Mouse (Mus musculus): Measurements from ENCODE around the gene Uox. TPM values are rescaled to one million over a fixed set of nuclear protein-coding genes. Genes with fewer than 3 reads are reported as not detected.

Uox gene
- total and polyA plus RNA-seq, 2 experiments: 512 to 1,668 TPM

DNA sequence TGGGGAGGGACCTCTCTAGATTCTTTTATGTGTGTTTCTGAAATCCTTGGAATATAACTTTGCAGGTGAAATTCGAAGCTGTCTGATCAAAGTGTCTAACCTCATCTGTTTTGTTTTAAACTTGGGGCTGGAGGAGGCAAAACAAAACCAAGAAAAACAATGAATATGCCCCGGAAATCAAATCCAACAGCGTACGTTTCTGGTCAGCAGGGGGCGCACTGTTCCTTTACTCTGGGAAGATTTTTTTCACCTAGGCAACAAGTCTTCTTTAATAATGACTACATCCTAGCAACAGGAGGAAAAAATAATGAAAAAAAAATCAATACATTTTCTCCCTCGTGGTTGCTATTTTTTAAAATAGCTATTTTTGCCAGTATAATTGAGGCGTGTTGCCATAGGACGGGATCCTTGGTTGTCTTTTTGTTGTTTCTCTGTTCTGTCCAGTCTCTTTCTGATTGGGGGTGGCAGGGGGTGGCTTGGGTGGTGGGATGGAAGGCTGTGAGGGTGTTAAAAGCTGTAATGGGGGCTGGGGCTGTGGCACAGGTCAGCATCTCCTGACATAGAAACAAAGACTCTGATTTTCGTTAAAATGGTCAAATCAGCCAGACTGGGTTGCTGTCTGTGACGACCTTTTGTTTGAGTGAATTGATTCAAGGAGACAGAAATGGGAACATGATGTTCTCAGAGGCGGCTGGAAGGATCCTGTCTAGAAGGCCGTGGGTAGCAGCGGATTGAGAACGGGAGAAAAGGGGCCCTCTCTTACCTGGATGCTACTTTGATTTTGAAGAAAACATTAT is 5.8 kb upstream of the Uox start:
- 35% methylated on average over 14 of the region's 14 CpGs for WGBS
- no peak overlapping the region for H3K9ac ChIP-seq (ENCODE audit: low read depth, low read length)
- H3K36me3 ChIP-seq (ENCODE audit: control insufficient read depth, insufficient read depth, low read length): no peaks in the 10 kb centered on the region
- H3K27ac ChIP-seq (replicated peaks; ENCODE audit: insufficient read depth, low read depth, low read length): no peak overlapping the region
- no peaks in the 10 kb centered on the region for H3K27me3 ChIP-seq (ENCODE audit: control insufficient read depth, insufficient read depth, low read length)
- H3K4me1 ChIP-seq (ENCODE audit: control insufficient read depth, insufficient read depth, low read length): peaks cover 12% of the 10 kb centered on the region
- peak; percentile 71 for DNase-seq (ENCODE audit: extremely low read depth, low read depth, low spot score)
- no peak for TF ChIP-seq POLR2A (IDR thresholded peaks at IDR 0.05; ENCODE audit: extremely low read depth, insufficient read depth, low read length)
- peak; percentile 72 for TF ChIP-seq CTCF (IDR thresholded peaks at IDR 0.05; ENCODE audit: low read depth, low read length)
- H3K79me2 ChIP-seq (ENCODE audit: control insufficient read depth, insufficient read depth, low read length): no peaks in the 10 kb centered on the region
- no peak overlapping the region for H3K4me3 ChIP-seq (ENCODE audit: insufficient read depth, low read depth, low read length)

DNA sequence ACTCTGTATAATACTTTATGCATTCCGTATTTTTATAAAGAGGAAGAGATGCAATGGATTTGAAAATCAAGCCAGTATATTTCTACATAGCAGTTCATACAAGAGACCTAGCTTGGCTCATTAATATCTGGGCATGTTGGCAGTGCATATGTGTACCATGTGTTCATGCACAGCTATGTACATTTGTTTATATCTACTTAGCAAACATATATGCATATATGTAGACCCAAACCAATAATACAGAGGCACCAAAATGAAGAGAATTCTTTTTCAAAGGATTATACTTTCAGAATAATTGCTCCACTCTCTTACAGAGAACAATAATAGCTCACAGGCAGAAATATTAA is 5.2 kb upstream of the Uox start:
- Histone ChIP-seq H3K27ac (replicated peaks; ENCODE audit: insufficient read depth, low read depth, low read length) (no peak overlapping the region), H3K4me1 (ENCODE audit: control insufficient read depth, insufficient read depth, low read length) (peaks cover 16% of the 10 kb centered on the region), H3K36me3 (ENCODE audit: control insufficient read depth, insufficient read depth, low read length) (no peaks in the 10 kb centered on the region), H3K27me3 (ENCODE audit: control insufficient read depth, insufficient read depth, low read length) (no peaks in the 10 kb centered on the region), H3K4me3 (ENCODE audit: insufficient read depth, low read depth, low read length) (no peak overlapping the region), H3K9ac (ENCODE audit: low read depth, low read length) (no peak overlapping the region), H3K79me2 (ENCODE audit: control insufficient read depth, insufficient read depth, low read length) (no peaks in the 10 kb centered on the region)
- no peak for DNase-seq (ENCODE audit: extremely low read depth, low read depth, low spot score)
- WGBS: 93% methylated on average over 1 of the region's 1 CpGs
- TF ChIP-seq POLR2A (IDR thresholded peaks at IDR 0.05; ENCODE audit: extremely low read depth, insufficient read depth, low read length) (no peak), CTCF (IDR thresholded peaks at IDR 0.05; ENCODE audit: low read depth, low read length) (no peak)

DNA sequence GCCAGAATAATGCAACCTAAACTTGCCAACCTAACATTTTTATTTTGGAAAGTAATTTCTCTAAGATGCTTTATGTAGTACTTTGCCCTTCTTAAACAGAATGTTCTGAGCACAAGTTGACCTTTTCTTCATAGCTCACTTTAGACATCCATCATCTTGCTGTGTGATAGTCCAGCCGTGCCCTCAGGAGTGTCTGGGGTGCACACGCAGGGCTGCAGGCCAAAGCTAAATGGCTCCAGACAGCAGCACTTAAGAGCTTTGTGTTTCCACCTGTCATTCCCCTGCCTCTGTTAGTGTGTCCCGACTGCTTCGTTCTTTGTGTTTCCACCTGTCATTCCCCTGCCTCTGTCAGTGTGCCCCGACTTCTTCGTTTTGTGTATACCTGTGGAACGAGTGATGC is 2.9 kb upstream of the Uox start:
- H3K4me1 ChIP-seq (ENCODE audit: control insufficient read depth, insufficient read depth, low read length): peaks cover 20% of the 10 kb centered on the region
- peak overlapping the region; percentile 87 for H3K27ac ChIP-seq (replicated peaks; ENCODE audit: insufficient read depth, low read depth, low read length)
- H3K36me3 ChIP-seq (ENCODE audit: control insufficient read depth, insufficient read depth, low read length): no peaks in the 10 kb centered on the region
- TF ChIP-seq POLR2A (IDR thresholded peaks at IDR 0.05; ENCODE audit: extremely low read depth, insufficient read depth, low read length) (no peak), CTCF (IDR thresholded peaks at IDR 0.05; ENCODE audit: low read depth, low read length) (no peak)
- no peak overlapping the region for H3K4me3 ChIP-seq (ENCODE audit: insufficient read depth, low read depth, low read length)
- H3K27me3 ChIP-seq (ENCODE audit: control insufficient read depth, insufficient read depth, low read length): no peaks in the 10 kb centered on the region
- 76% methylated on average over 7 of the region's 7 CpGs for WGBS
- DNase-seq (ENCODE audit: extremely low read depth, low read depth, low spot score): no peak
- H3K79me2 ChIP-seq (ENCODE audit: control insufficient read depth, insufficient read depth, low read length): no peaks in the 10 kb centered on the region
- peak overlapping the region; percentile 66 for H3K9ac ChIP-seq (ENCODE audit: low read depth, low read length)

DNA sequence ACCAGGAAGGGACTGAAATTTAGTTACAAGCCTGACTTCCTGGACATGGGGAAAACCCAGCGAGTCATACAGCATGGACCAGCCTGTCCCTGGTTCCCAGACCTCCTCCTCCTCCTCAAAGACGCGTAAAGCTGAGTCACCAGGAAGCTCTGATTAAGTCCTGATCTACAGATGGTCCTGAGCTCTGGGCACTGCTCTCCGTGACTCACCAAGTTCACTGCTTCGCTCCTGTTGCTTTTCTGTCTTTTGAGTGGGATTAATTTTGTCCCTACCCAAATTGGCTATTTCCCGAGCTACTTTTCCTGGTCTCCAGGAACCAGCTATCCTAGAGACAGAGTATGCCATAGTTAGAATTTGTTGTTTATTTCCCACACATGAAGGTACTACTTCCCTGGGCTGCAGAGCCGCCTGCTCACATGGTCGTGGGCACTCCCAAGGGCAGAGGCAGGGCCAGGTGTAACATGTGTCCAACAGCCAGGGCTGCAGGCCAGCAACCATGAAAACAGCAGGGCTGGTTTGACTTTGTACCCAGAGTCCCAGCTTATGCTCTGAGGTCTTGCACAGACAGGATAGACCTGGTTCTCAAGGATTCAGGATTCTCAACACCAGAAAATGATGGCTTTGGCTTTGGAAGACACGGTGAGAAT is 2.2 kb upstream of the Uox start:
- peak overlapping the region; percentile 66 for H3K9ac ChIP-seq (ENCODE audit: low read depth, low read length)
- H3K27me3 ChIP-seq (ENCODE audit: control insufficient read depth, insufficient read depth, low read length): no peaks in the 10 kb centered on the region
- DNase-seq (ENCODE audit: extremely low read depth, low read depth, low spot score): peak; percentile 96
- H3K4me1 ChIP-seq (ENCODE audit: control insufficient read depth, insufficient read depth, low read length): peaks cover 20% of the 10 kb centered on the region
- no peaks in the 10 kb centered on the region for H3K36me3 ChIP-seq (ENCODE audit: control insufficient read depth, insufficient read depth, low read length)
- no peak overlapping the region; the same call in 1 of the 2 replicates for H3K4me3 ChIP-seq (ENCODE audit: insufficient read depth, low read depth, low read length)
- peak overlapping the region; percentile 87 for H3K27ac ChIP-seq (replicated peaks; ENCODE audit: insufficient read depth, low read depth, low read length)
- TF ChIP-seq CTCF (IDR thresholded peaks at IDR 0.05; ENCODE audit: low read depth, low read length) (no peak), POLR2A (IDR thresholded peaks at IDR 0.05; ENCODE audit: extremely low read depth, insufficient read depth, low read length) (0 out of 2 replicates have a peak, but pooled peaks have one; percentile 14)
- H3K79me2 ChIP-seq (ENCODE audit: control insufficient read depth, insufficient read depth, low read length): no peaks in the 10 kb centered on the region
- WGBS: 26% methylated on average over 9 of the region's 9 CpGs

DNA sequence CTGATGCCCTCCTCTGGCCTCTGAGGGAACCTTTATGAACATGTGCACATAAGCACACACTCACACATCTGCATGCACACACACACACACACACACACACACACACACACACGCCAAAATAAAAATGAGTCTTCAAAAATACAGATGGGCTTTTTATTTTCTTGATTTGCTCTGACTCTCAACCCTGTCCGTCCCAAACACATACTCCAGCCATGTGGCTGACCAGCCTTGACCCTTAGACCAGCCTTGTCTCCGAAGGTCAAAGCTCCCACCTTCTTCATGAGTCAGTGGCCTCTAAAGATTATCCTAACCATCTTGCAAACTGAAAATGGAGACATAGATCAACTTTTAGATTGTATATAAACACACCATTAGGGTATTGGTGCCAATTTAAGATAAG is 632 bp upstream of the Uox start:
- peak overlapping the region; percentile 24; the same call in 1 of the 2 replicates for H3K9ac ChIP-seq (ENCODE audit: low read depth, low read length)
- 63% methylated on average over 3 of the region's 3 CpGs for WGBS
- H3K27ac ChIP-seq (replicated peaks; ENCODE audit: insufficient read depth, low read depth, low read length): peak overlapping the region; percentile 88
- no peak for DNase-seq (ENCODE audit: extremely low read depth, low read depth, low spot score)
- H3K4me3 ChIP-seq (ENCODE audit: insufficient read depth, low read depth, low read length): no peak overlapping the region
- H3K36me3 ChIP-seq (ENCODE audit: control insufficient read depth, insufficient read depth, low read length): no peaks in the 10 kb centered on the region
- H3K4me1 ChIP-seq (ENCODE audit: control insufficient read depth, insufficient read depth, low read length): peaks cover 19% of the 10 kb centered on the region
- H3K79me2 ChIP-seq (ENCODE audit: control insufficient read depth, insufficient read depth, low read length): no peaks in the 10 kb centered on the region
- no peak for TF ChIP-seq CTCF (IDR thresholded peaks at IDR 0.05; ENCODE audit: low read depth, low read length)
- TF ChIP-seq POLR2A (IDR thresholded peaks at IDR 0.05; ENCODE audit: extremely low read depth, insufficient read depth, low read length): no peak
- H3K27me3 ChIP-seq (ENCODE audit: control insufficient read depth, insufficient read depth, low read length): no peaks in the 10 kb centered on the region

DNA sequence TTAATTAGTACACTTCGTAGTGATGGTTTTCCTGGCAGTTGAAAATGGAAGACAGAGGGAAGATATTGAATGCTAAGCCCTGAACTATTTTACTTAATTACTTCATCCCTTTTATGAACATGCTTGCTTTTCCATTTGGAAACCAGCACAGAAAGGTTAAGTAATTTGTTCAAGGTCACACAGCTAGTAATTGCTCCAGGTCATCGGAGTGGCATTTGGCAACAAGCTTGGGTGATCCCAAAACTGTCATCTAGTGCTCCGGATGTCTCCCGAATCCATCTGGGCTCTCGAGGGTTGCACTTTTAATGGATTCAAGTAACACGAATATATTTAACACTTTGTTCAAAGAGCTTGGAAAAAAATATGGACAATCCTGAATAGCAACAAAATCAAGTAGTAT is 713 bp downstream of the Uox start:
- Histone ChIP-seq H3K27me3 (ENCODE audit: control insufficient read depth, insufficient read depth, low read length) (no peaks in the 10 kb centered on the region), H3K27ac (replicated peaks; ENCODE audit: insufficient read depth, low read depth, low read length) (peak overlapping the region; percentile 62), H3K79me2 (ENCODE audit: control insufficient read depth, insufficient read depth, low read length) (no peaks in the 10 kb centered on the region), H3K4me3 (ENCODE audit: insufficient read depth, low read depth, low read length) (no peak overlapping the region), H3K9ac (ENCODE audit: low read depth, low read length) (no peak overlapping the region), H3K36me3 (ENCODE audit: control insufficient read depth, insufficient read depth, low read length) (no peaks in the 10 kb centered on the region), H3K4me1 (ENCODE audit: control insufficient read depth, insufficient read depth, low read length) (peaks cover 19% of the 10 kb centered on the region)
- DNase-seq (ENCODE audit: extremely low read depth, low read depth, low spot score): peak; percentile 92
- no peak for TF ChIP-seq POLR2A (IDR thresholded peaks at IDR 0.05; ENCODE audit: extremely low read depth, insufficient read depth, low read length)
- no peak for TF ChIP-seq CTCF (IDR thresholded peaks at IDR 0.05; ENCODE audit: low read depth, low read length)
- 26% methylated on average over 6 of the region's 6 CpGs for WGBS
